Mouse (Mus musculus) forebrain, embryonic 10.5 days (tissue): ENCODE results near the gene Palm2. TPM values are rescaled to one million over a fixed set of nuclear protein-coding genes. Genes with fewer than 3 reads are reported as not detected.

Experiments
- DNase-seq: peaks from one replicate; pipeline ENCODE4 v3.0.0-alpha.2; 2017; ENCODE audit warnings: low spot score; ENCODE audit errors: extremely low spot score
- H3K27ac ChIP-seq: fragments of 300-500 bp; sonication (generic); 2 replicates; pipeline ENCODE4 v1.5.1; 2016; ENCODE audit warnings: mild to moderate bottlenecking
- H3K27me3 ChIP-seq: fragments of 300-500 bp; sonication (generic); 2 replicates; pipeline ENCODE4 v1.6.1; 2016; ENCODE audit warnings: mild to moderate bottlenecking; ENCODE audit not compliant: poor library complexity, severe bottlenecking
- H3K36me3 ChIP-seq: fragments of 300-500 bp; sonication (generic); replicated peaks from 2 replicates; pipeline ENCODE4 v1.6.1; 2016; ENCODE audit warnings: mild to moderate bottlenecking, moderate library complexity
- H3K4me1 ChIP-seq: fragments of 300-500 bp; sonication (generic); 2 replicates; pipeline ENCODE4 v1.6.1; 2016
- H3K4me3 ChIP-seq: fragments of 300-500 bp; sonication (generic); 2 replicates; pipeline ENCODE4 v1.5.1; 2016; ENCODE audit warnings: mild to moderate bottlenecking, moderate library complexity
- H3K9me3 ChIP-seq: fragments of 300-500 bp; sonication (generic); 2 replicates; pipeline ENCODE4 v1.6.1; 2016; ENCODE audit warnings: mild to moderate bottlenecking, moderate library complexity
- WGBS: fragments of 180-500 bp; shearing (Covaris S2); methylation state at CpG from one replicate; pipeline ENCODE4 v1.1.7; 2016; 5-methylcytosine and 5-hydroxymethylcytosine counted together
- polyA plus RNA-seq: library from polyadenylated mRNA; unstranded; fragments of >200 nt; fragmentation: Nextera tagmentation; extraction: Ambion mirVana; gene quantifications from 2 replicates; pipeline ENCODE4 v1.2.1, GENCODE M21; 2016

Gene Palm2
- polyA plus RNA-seq, 1 experiment from 2014 or later = 2.9 TPM

DNA sequence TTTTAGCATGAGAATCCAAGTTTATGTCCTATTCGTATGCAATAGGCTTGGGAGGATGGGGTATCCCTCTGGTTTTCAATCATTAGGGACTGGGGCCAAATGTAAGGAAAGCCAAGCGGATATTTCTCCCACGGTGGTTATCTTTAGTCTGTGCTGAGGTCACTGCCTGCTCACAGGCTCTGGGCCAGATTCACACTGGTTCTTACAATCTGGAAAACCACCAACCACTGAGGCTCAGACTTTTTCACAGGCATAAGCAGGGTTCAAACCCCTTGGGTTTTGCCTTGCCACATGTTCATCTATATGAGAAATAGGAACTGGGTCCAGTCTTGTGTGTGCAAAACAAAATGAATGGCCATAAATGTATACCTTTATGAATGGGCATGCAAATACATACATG lies 90.4 kb downstream of the Palm2 start:
- H3K27me3 ChIP-seq = no peaks in the 10 kb centered on the region
- DNase-seq = no peak
- WGBS = 91% methylated on average over 3 of the region's 3 CpGs
- H3K9me3 ChIP-seq = no peaks in the 10 kb centered on the region
- no peaks in the 10 kb centered on the region for H3K4me1 ChIP-seq
- H3K4me3 ChIP-seq = no peak overlapping the region
- no peak overlapping the region for H3K27ac ChIP-seq
- no peaks in the 10 kb centered on the region for H3K36me3 ChIP-seq

- Histone ChIP-seq H3K4me1 (no peaks in the 10 kb centered on the region), H3K4me3 (no peak overlapping the region), H3K36me3 (no peaks in the 10 kb centered on the region), H3K27ac (no peak overlapping the region), H3K9me3 (no peaks in the 10 kb centered on the region), H3K27me3 (no peaks in the 10 kb centered on the region)
- DNase-seq = no peak
- WGBS = 90% methylated on average over 9 of the region's 9 CpGs
These were observed 91.4 kb downstream of the Palm2 start for GRCm38 (mm10) chr4:57525221-57526011.

- Histone ChIP-seq H3K9me3 (no peaks in the 10 kb centered on the region), H3K36me3 (no peaks in the 10 kb centered on the region), H3K27ac (no peak overlapping the region), H3K27me3 (no peaks in the 10 kb centered on the region), H3K4me1 (no peaks in the 10 kb centered on the region), H3K4me3 (no peak overlapping the region)
- no peak for DNase-seq
These were observed 94.2 kb downstream of the Palm2 start for GRCm38 (mm10) chr4:57528296-57528695.

- H3K36me3 ChIP-seq = no peaks in the 10 kb centered on the region
- no peak for DNase-seq
- peaks cover 10% of the 10 kb centered on the region for H3K4me1 ChIP-seq
- H3K27ac ChIP-seq = no peak overlapping the region
- H3K27me3 ChIP-seq = no peaks in the 10 kb centered on the region
- no peaks in the 10 kb centered on the region for H3K9me3 ChIP-seq
- 84% methylated on average over 6 of the region's 6 CpGs for WGBS
- H3K4me3 ChIP-seq = no peak overlapping the region
These were observed 99.6 kb downstream of the Palm2 start for GRCm38 (mm10) chr4:57533686-57534085.

- DNase-seq = no peak
- H3K4me3 ChIP-seq = no peak overlapping the region
- no peak overlapping the region for H3K27ac ChIP-seq
- H3K36me3 ChIP-seq = no peaks in the 10 kb centered on the region
- no peaks in the 10 kb centered on the region for H3K27me3 ChIP-seq
- 83% methylated on average over 6 of the region's 6 CpGs for WGBS
- peaks cover 10% of the 10 kb centered on the region for H3K4me1 ChIP-seq
- no peaks in the 10 kb centered on the region for H3K9me3 ChIP-seq
These were observed 100.2 kb downstream of the Palm2 start for GRCm38 (mm10) chr4:57534232-57534631.

- DNase-seq = no peak
- 93% methylated on average over 4 of the region's 4 CpGs for WGBS
These were observed 101.0 kb downstream of the Palm2 start for GRCm38 (mm10) chr4:57535087-57535486.

DNA sequence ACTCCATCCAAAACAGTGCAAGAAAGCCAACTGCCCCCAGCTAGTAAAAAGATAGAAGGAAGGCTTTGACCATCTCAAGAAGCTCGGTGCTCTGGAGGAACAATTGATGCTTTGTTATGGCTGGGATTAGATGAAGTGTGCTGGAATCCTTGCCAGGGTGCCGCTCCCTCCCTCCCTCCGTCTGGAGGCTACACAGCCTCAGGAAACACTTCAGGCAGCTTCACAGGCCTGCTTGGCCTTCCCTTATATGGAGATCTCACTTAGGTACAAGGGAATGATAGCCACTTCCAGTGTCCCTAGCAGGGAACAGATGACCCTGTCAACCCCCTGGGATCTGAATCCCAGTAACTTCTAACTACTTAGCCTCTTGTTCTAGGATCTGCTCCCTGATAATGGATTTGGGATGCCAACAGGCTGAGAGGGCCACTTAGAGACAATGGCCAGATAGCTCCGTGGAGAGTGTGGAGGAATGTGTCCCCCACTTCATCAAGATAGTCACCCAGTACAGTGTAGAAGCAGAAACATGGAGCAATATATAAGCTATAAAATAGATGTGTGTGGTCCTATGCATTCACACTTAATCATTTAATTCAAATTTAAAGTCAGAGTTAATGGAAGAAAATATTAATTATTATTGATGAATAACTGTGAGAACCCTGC lies 104.1 kb downstream of the Palm2 start:
- Histone ChIP-seq H3K9me3 (no peaks in the 10 kb centered on the region), H3K27me3 (no peaks in the 10 kb centered on the region), H3K4me3 (no peak overlapping the region), H3K27ac (peak overlapping the region; percentile 60), H3K4me1 (peaks cover 14% of the 10 kb centered on the region), H3K36me3 (no peaks in the 10 kb centered on the region)
- no peak for DNase-seq
- WGBS = 12% methylated on average over 4 of the region's 4 CpGs

More at GRCm38 (mm10) chr4:57535087-57535486, 101.0 kb downstream of the Palm2 start:
- H3K27me3 ChIP-seq = no peaks in the 10 kb centered on the region
- no peaks in the 10 kb centered on the region for H3K36me3 ChIP-seq
- H3K27ac ChIP-seq = no peak overlapping the region
- no peaks in the 10 kb centered on the region for H3K9me3 ChIP-seq
- peaks cover 10% of the 10 kb centered on the region for H3K4me1 ChIP-seq
- no peak overlapping the region for H3K4me3 ChIP-seq

DNA sequence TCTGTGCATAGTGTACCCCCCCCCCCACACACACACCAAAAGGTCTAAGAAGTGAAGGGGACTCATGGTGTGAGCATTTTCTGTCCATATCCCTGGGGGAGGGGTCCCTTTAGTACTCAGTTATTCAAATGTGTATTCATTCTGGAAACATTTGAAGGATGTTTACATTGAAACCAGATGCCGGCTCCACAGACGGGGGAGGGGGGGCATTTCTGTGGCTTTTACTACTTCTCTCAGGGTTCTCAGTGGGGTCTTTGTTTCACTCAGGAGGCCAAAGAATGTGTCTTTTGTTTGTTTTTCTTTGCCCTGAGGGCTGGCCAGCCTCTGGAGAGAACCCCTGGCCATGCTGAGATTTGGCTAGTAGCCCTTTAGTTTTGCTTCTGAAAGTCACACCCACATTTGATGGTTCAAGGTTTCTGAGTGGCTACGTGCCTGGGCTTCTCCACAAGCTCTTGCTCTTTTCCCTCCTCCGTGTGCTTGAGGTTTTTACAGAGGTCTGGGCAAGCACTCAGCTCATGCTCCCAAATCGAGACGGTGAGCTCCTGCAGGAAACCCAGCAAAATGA lies 109.7 kb downstream of the Palm2 start:
- whole genome bisulfite sequencing = 10% methylated on average over 6 of the region's 6 CpGs
- DNase-seq = peak; percentile 78
- no peaks in the 10 kb centered on the region for H3K27me3 ChIP-seq
- no peaks in the 10 kb centered on the region for H3K9me3 ChIP-seq
- no peaks in the 10 kb centered on the region for H3K36me3 ChIP-seq
- peaks cover 20% of the 10 kb centered on the region for H3K4me1 ChIP-seq
- H3K27ac ChIP-seq = peak overlapping the region; percentile 84
- H3K4me3 ChIP-seq = peak overlapping the region; percentile 6; the same call in 1 of the 2 replicates

- Histone ChIP-seq H3K9me3 (no peaks in the 10 kb centered on the region), H3K27ac (no peak overlapping the region), H3K36me3 (no peaks in the 10 kb centered on the region), H3K27me3 (no peaks in the 10 kb centered on the region), H3K4me3 (no peak overlapping the region), H3K4me1 (peaks cover 19% of the 10 kb centered on the region)
- no peak for DNase-seq
- WGBS = 91% methylated on average over 7 of the region's 7 CpGs
These were observed 113.7 kb downstream of the Palm2 start for GRCm38 (mm10) chr4:57547785-57548184.

- H3K27me3 ChIP-seq = no peaks in the 10 kb centered on the region
- no peaks in the 10 kb centered on the region for H3K4me1 ChIP-seq
- DNase-seq = no peak
- no peak overlapping the region for H3K4me3 ChIP-seq
- no peak overlapping the region for H3K27ac ChIP-seq
- 62% methylated on average over 1 of the region's 1 CpGs for WGBS
- H3K36me3 ChIP-seq = no peaks in the 10 kb centered on the region
- H3K9me3 ChIP-seq = no peaks in the 10 kb centered on the region
These were observed 116.2 kb downstream of the Palm2 start for GRCm38 (mm10) chr4:57550216-57550615.

DNA sequence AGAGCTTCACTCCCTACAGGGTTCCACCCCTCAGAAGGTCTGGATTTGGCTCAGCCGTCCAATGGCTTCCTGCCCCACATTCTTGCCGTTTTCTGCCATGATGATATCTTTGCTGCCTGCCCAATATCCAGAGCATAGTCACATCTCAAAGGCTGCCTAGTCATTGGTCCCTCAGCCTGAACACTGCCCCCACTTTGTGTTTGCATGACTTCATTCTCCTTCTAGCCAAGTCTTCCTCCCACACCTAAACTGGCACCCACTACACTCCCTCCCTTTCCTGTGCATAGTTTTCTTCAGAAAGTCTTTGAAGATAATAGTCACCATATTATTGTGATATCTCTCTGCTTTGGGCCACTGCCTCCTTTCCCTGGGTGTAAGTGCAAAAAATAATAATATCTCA lies 123.1 kb downstream of the Palm2 start:
- 82% methylated on average over 2 of the region's 2 CpGs for WGBS
- DNase-seq = no peak
- no peak overlapping the region for H3K4me3 ChIP-seq
- no peaks in the 10 kb centered on the region for H3K9me3 ChIP-seq
- H3K27ac ChIP-seq = no peak overlapping the region
- no peaks in the 10 kb centered on the region for H3K36me3 ChIP-seq
- H3K4me1 ChIP-seq = peaks cover 9% of the 10 kb centered on the region
- H3K27me3 ChIP-seq = no peaks in the 10 kb centered on the region; the same call in 1 of the 2 replicates

DNA sequence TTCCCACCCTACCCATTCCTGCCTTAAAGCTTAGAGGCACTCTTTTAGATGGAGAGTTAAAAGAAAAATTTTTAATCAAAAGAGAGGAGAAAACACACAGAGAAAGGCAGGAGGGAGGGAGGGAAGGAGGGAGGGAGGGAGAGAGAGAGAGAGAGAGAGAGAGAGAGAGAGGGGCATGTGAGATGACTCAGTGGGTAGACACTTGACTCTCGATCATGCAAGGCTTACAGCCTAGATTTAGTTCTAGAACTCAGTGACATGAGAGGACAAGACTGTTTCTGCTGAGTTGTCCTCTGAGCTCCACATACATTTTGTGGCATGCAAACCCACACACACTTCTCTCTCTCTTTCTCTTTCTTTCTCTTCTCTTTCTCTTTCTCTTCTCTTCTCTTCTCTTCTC lies 125.4 kb downstream of the Palm2 start:
- WGBS = 94% methylated on average over 1 of the region's 1 CpGs
- H3K36me3 ChIP-seq = no peaks in the 10 kb centered on the region
- peaks cover 9% of the 10 kb centered on the region for H3K4me1 ChIP-seq
- H3K27ac ChIP-seq = no peak overlapping the region
- no peak overlapping the region for H3K4me3 ChIP-seq
- H3K9me3 ChIP-seq = no peaks in the 10 kb centered on the region
- DNase-seq = no peak
- no peaks in the 10 kb centered on the region; the same call in 1 of the 2 replicates for H3K27me3 ChIP-seq

DNA sequence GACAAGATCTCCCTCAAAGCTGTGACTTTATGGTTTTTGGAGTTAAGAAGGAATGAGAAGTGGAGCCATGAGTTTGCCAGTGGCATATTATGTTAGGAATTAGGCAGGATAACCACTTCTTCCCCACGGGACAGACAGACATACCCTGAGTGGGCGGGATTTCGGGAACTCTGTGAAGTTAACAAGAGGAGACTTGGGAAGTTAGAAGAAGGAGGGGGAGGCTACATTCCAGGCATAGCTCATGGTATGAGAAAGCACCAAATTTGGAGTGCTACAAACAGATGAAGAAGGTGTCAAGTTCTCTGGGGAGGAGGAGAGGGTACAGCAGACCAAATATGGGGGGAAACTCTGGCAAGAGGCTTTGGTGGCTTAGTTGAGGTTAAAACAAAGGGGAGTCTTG lies 126.0 kb downstream of the Palm2 start:
- no peaks in the 10 kb centered on the region; the same call in 1 of the 2 replicates for H3K27me3 ChIP-seq
- 59% methylated on average over 3 of the region's 3 CpGs for WGBS
- no peaks in the 10 kb centered on the region for H3K36me3 ChIP-seq
- H3K27ac ChIP-seq = 0 out of 2 replicates have a peak overlapping the region, but pooled peaks have one; percentile 51
- no peak for DNase-seq
- peaks cover 9% of the 10 kb centered on the region for H3K4me1 ChIP-seq
- no peaks in the 10 kb centered on the region for H3K9me3 ChIP-seq
- no peak overlapping the region for H3K4me3 ChIP-seq
